Mouse (Mus musculus): ENCODE results near the gene Kcnh6. TPM values are rescaled to one million over a fixed set of nuclear protein-coding genes. Genes with fewer than 3 reads are reported as not detected.

The Kcnh6 gene
- total RNA-seq (2015; ENCODE audit: low replicate concordance) (not detected in 2 replicates), total RNA-seq (2017; ENCODE audit: low replicate concordance) (not detected in 2 replicates)

- no peak for ATAC-seq (replicated peaks; ENCODE audit: low FRiP score, poor library complexity, severe bottlenecking)
Observed at GRCm38 (mm10) chr11:106007821-106008220, at the start of gene Kcnh6. Kcnh6 (plus strand) TSS chr11:106008124.

- no peak for ATAC-seq (replicated peaks; ENCODE audit: low FRiP score, poor library complexity, severe bottlenecking)
Observed at GRCm38 (mm10) chr11:105958566-105958965, 49.4 kb upstream of the Kcnh6 start.

GRCm38 (mm10) chr11:105959355-105959754 lies 48.6 kb upstream of the Kcnh6 start:
- no peak for ATAC-seq (replicated peaks; ENCODE audit: low FRiP score, poor library complexity, severe bottlenecking)

GRCm38 (mm10) chr11:105964691-105965090 lies 43.2 kb upstream of the Kcnh6 start:
- no peak for ATAC-seq (replicated peaks; ENCODE audit: low FRiP score, poor library complexity, severe bottlenecking)

GRCm38 (mm10) chr11:105966288-105966687 lies 41.6 kb upstream of the Kcnh6 start:
- ATAC-seq (replicated peaks; ENCODE audit: low FRiP score, poor library complexity, severe bottlenecking), result no peak

GRCm38 (mm10) chr11:105967741-105968574 lies 40.0 kb upstream of the Kcnh6 start, which contains the start of gene Ace:
Ace (plus strand) TSS chr11:105967945.
- ATAC-seq (replicated peaks; ENCODE audit: low FRiP score, poor library complexity, severe bottlenecking), result no peak

- ATAC-seq (replicated peaks; ENCODE audit: low FRiP score, poor library complexity, severe bottlenecking), result no peak
Observed at GRCm38 (mm10) chr11:105968948-105969347, 39.0 kb upstream of the Kcnh6 start.

- no peak for ATAC-seq (replicated peaks; ENCODE audit: low FRiP score, poor library complexity, severe bottlenecking)
Observed at GRCm38 (mm10) chr11:105969516-105969915, 38.4 kb upstream of the Kcnh6 start.

- ATAC-seq (replicated peaks; ENCODE audit: low FRiP score, poor library complexity, severe bottlenecking), result no peak
Observed at GRCm38 (mm10) chr11:105974593-105974992, 33.3 kb upstream of the Kcnh6 start.

- ATAC-seq (replicated peaks; ENCODE audit: low FRiP score, poor library complexity, severe bottlenecking), result no peak
Observed at GRCm38 (mm10) chr11:105975050-105975449, 32.9 kb upstream of the Kcnh6 start.

- ATAC-seq (replicated peaks; ENCODE audit: low FRiP score, poor library complexity, severe bottlenecking), result no peak
Observed at GRCm38 (mm10) chr11:105975636-105976035, 32.3 kb upstream of the Kcnh6 start.

GRCm38 (mm10) chr11:105978232-105978631 lies 29.7 kb upstream of the Kcnh6 start:
- no peak for ATAC-seq (replicated peaks; ENCODE audit: low FRiP score, poor library complexity, severe bottlenecking)

GRCm38 (mm10) chr11:105978634-105979033 lies 29.3 kb upstream of the Kcnh6 start:
- no peak for ATAC-seq (replicated peaks; ENCODE audit: low FRiP score, poor library complexity, severe bottlenecking)

GRCm38 (mm10) chr11:105984452-105984851 lies 23.5 kb upstream of the Kcnh6 start:
- ATAC-seq (replicated peaks; ENCODE audit: low FRiP score, poor library complexity, severe bottlenecking), result no peak

GRCm38 (mm10) chr11:105987446-105987845 lies 20.5 kb upstream of the Kcnh6 start:
- ATAC-seq (replicated peaks; ENCODE audit: low FRiP score, poor library complexity, severe bottlenecking), result no peak

GRCm38 (mm10) chr11:105989446-105989845 lies 18.5 kb upstream of the Kcnh6 start:
- ATAC-seq (replicated peaks; ENCODE audit: low FRiP score, poor library complexity, severe bottlenecking), result no peak

GRCm38 (mm10) chr11:105990231-105990630 lies 17.7 kb upstream of the Kcnh6 start:
- ATAC-seq (replicated peaks; ENCODE audit: low FRiP score, poor library complexity, severe bottlenecking), result no peak

GRCm38 (mm10) chr11:105994375-105994774 lies 13.5 kb upstream of the Kcnh6 start, which contains the start of gene Ace3:
Ace3 (plus strand) TSS chr11:105994675.
- ATAC-seq (replicated peaks; ENCODE audit: low FRiP score, poor library complexity, severe bottlenecking), result no peak

GRCm38 (mm10) chr11:106000062-106000461 lies 7.9 kb upstream of the Kcnh6 start:
- no peak for ATAC-seq (replicated peaks; ENCODE audit: low FRiP score, poor library complexity, severe bottlenecking)

- ATAC-seq (replicated peaks; ENCODE audit: low FRiP score, poor library complexity, severe bottlenecking), result no peak
Observed at GRCm38 (mm10) chr11:106001718-106002117, 6.2 kb upstream of the Kcnh6 start.

GRCm38 (mm10) chr11:106004576-106004975 lies 3.3 kb upstream of the Kcnh6 start:
- ATAC-seq (replicated peaks; ENCODE audit: low FRiP score, poor library complexity, severe bottlenecking), result no peak
